ENCODE assay signal across 22 mouse cellular contexts in the genomic region with DNA sequence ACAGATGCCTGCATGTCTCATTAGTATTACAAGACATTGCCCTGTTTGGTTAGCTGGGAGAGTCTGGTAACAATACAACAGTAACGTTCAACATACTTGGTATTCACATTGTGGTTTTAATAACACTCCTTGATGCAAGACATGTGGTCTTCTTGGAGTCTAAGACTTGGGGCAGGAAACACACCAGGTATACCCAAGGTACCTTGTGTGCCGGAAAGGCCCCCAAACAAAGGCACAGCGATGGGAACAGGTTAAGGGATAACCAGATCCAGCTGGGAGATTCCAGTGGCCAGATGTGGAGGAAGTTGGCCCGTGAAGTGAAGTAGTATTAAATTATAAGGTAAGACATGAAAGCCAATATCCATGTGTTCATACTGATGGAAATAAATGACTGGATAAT.
DNase-seq lines count a peak whose midpoint lies in the region; ATAC-seq lines count a peak whose summit lies in the region.
"Had no signal": no experiment of that assay in that cellular context is flagged by ENCODE, and none has a peak within 500 bp of the region (broad histone marks: within the 10 kb centered on the region; RNA-seq: fewer than 3 reads in every experiment).

No protein-coding gene starts in this region.

- H3K27ac ChIP-seq in embryonic facial prominence, embryonic 11.5 days (replicated peaks; ENCODE audit: low read depth, low read length): no peak overlapping the region
- H3K27ac ChIP-seq in limb, embryonic 10.5 days: no peak overlapping the region
- 0 out of 2 replicates have a peak overlapping the region, but pooled peaks have one; percentile 17 for H3K27ac ChIP-seq in limb, embryonic 12.5 days
- H3K27ac ChIP-seq in hindbrain, embryonic 11.5 days (ENCODE audit: low read depth, low read length): no peak overlapping the region
- H3K27ac ChIP-seq: embryonic facial prominence, embryonic 12.5 days; forebrain, embryonic 13.5 days; forebrain, embryonic 15.5 days had no signal

- whole genome bisulfite sequencing in embryonic facial prominence, embryonic 11.5 days: 46% methylated on average over 4 of the region's 4 CpGs
- 68% methylated on average over 4 of the region's 4 CpGs for WGBS in limb, embryonic 10.5 days
- 28% methylated on average over 4 of the region's 4 CpGs for WGBS in limb, embryonic 12.5 days
- 82% methylated on average over 4 of the region's 4 CpGs for WGBS in hindbrain, embryonic 11.5 days

- H3K4me1 ChIP-seq in embryonic facial prominence, embryonic 11.5 days (ENCODE audit: control insufficient read depth, insufficient read depth, low read length): no peaks in the 10 kb centered on the region
- H3K4me1 ChIP-seq in limb, embryonic 10.5 days: 0 out of 2 replicates have a peak, but pooled peaks cover 6% of the 10 kb centered on the region
- 0 out of 2 replicates have a peak, but pooled peaks cover 2% of the 10 kb centered on the region for H3K4me1 ChIP-seq in limb, embryonic 12.5 days (replicated peaks)
- no peaks in the 10 kb centered on the region for H3K4me1 ChIP-seq in hindbrain, embryonic 11.5 days (replicated peaks; ENCODE audit: control insufficient read depth, insufficient read depth, low read length)
- H3K4me1 ChIP-seq: embryonic facial prominence, embryonic 12.5 days; forebrain, embryonic 13.5 days; forebrain, embryonic 15.5 days had no signal

- peak; percentile 61 for DNase-seq in embryonic facial prominence, embryonic 11.5 days (ENCODE audit: low spot score)
- peak; percentile 36 for DNase-seq in limb, embryonic 10.5 days (ENCODE audit: low spot score)
- DNase-seq in ovary, postnatal 10 days (ENCODE audit: low spot score): no peak
- no peak for DNase-seq in hindbrain, embryonic 11.5 days (ENCODE audit: low spot score)
- DNase-seq in B cell, adult 2 months: no peak
- DNase-seq: adrenal gland, adult 8-10 months; adrenal gland, postnatal 14 days; adrenal gland, postnatal 36 days; cerebellum, adult 11-12 months; cerebellum, adult 2 months; cerebellum, adult 9-10 months; cerebellum, postnatal 10 days; cerebellum, postnatal 25 days; forebrain, postnatal 0 days had no signal

- no peak overlapping the region for H3K9ac ChIP-seq in embryonic facial prominence, embryonic 11.5 days (replicated peaks; ENCODE audit: low read length)
- no peak overlapping the region for H3K9ac ChIP-seq in limb, embryonic 12.5 days (replicated peaks)
- no peak overlapping the region for H3K9ac ChIP-seq in hindbrain, embryonic 11.5 days (ENCODE audit: low read depth, low read length)
- H3K9ac ChIP-seq: embryonic facial prominence, embryonic 12.5 days; forebrain, embryonic 13.5 days; forebrain, embryonic 15.5 days; forebrain, postnatal 0 days had no signal

- no peaks in the 10 kb centered on the region for H3K9me3 ChIP-seq in embryonic facial prominence, embryonic 11.5 days (replicated peaks; ENCODE audit: control insufficient read depth, low read length)
- no peaks in the 10 kb centered on the region for H3K9me3 ChIP-seq in limb, embryonic 10.5 days (replicated peaks)
- H3K9me3 ChIP-seq in limb, embryonic 12.5 days: peaks cover 10% of the 10 kb centered on the region; the same call in 1 of the 2 replicates
- H3K9me3 ChIP-seq in hindbrain, embryonic 11.5 days (ENCODE audit: control insufficient read depth, low read length): no peaks in the 10 kb centered on the region
- H3K9me3 ChIP-seq: embryonic facial prominence, embryonic 12.5 days; forebrain, embryonic 13.5 days had no signal

- H3K27me3 ChIP-seq in embryonic facial prominence, embryonic 11.5 days (ENCODE audit: control insufficient read depth, insufficient read depth, low read length): no peaks in the 10 kb centered on the region
- H3K27me3 ChIP-seq in limb, embryonic 10.5 days (ENCODE audit: low read depth, poor library complexity, severe bottlenecking): no peaks in the 10 kb centered on the region
- H3K27me3 ChIP-seq in limb, embryonic 12.5 days: no peaks in the 10 kb centered on the region
- H3K27me3 ChIP-seq in hindbrain, embryonic 11.5 days (ENCODE audit: control insufficient read depth, insufficient read depth, low read length): no peaks in the 10 kb centered on the region
- H3K27me3 ChIP-seq: embryonic facial prominence, embryonic 12.5 days; forebrain, embryonic 13.5 days; forebrain, embryonic 15.5 days had no signal

- H3K4me3 ChIP-seq in embryonic facial prominence, embryonic 11.5 days (ENCODE audit: low read depth, low read length): no peak overlapping the region
- H3K4me3 ChIP-seq in limb, embryonic 10.5 days: no peak overlapping the region
- no peak overlapping the region for H3K4me3 ChIP-seq in limb, embryonic 12.5 days (replicated peaks)
- no peak overlapping the region for H3K4me3 ChIP-seq in hindbrain, embryonic 11.5 days (ENCODE audit: low read depth, low read length)
- H3K4me3 ChIP-seq: embryonic facial prominence, embryonic 12.5 days; forebrain, embryonic 13.5 days; forebrain, embryonic 15.5 days had no signal

- H3K4me2 ChIP-seq in embryonic facial prominence, embryonic 11.5 days (ENCODE audit: low read depth, low read length): no peak overlapping the region
- H3K4me2 ChIP-seq in limb, embryonic 12.5 days: no peak overlapping the region
- no peak overlapping the region for H3K4me2 ChIP-seq in hindbrain, embryonic 11.5 days (replicated peaks; ENCODE audit: low read depth, low read length)
- H3K4me2 ChIP-seq: embryonic facial prominence, embryonic 12.5 days; forebrain, embryonic 13.5 days; forebrain, embryonic 15.5 days had no signal

- ATAC-seq in embryonic facial prominence, embryonic 11.5 days (replicated peaks; ENCODE audit: insufficient number of reproducible peaks, low FRiP score, low TSS enrichment, low read depth): no peak
- ATAC-seq in limb, embryonic 12.5 days (ENCODE audit: insufficient number of reproducible peaks, insufficient read depth, low FRiP score, low TSS enrichment, low read depth): no peak
- ATAC-seq in hindbrain, embryonic 11.5 days (ENCODE audit: low FRiP score): no peak
- ATAC-seq: activated CD4-positive, CD25-positive, alpha-beta regulatory T cell, adult 4 months; CD4-positive, CD25-positive, alpha-beta regulatory T cell, adult 4 months; forebrain, embryonic 13.5 days; forebrain, embryonic 15.5 days; forebrain, postnatal 0 days; Patski had no signal

- no peaks in the 10 kb centered on the region for H3K36me3 ChIP-seq in embryonic facial prominence, embryonic 11.5 days (replicated peaks; ENCODE audit: control insufficient read depth, insufficient read depth, low read depth, low read length)
- no peaks in the 10 kb centered on the region for H3K36me3 ChIP-seq in limb, embryonic 10.5 days
- H3K36me3 ChIP-seq in limb, embryonic 12.5 days: no peaks in the 10 kb centered on the region
- no peaks in the 10 kb centered on the region for H3K36me3 ChIP-seq in hindbrain, embryonic 11.5 days (ENCODE audit: control insufficient read depth, insufficient read depth, low read length)
- H3K36me3 ChIP-seq: embryonic facial prominence, embryonic 12.5 days; forebrain, embryonic 15.5 days; G1E had no signal

Comparison
In these comparisons a context has a peak if more than half of its experiments do, and no peak if none do; other contexts are left out.
1. DNase-seq: peak in embryonic facial prominence, embryonic 11.5 days (single experiment) and limb, embryonic 10.5 days (single experiment); none in ovary, postnatal 10 days (single experiment), hindbrain, embryonic 11.5 days (single experiment) and B cell, adult 2 months (0 of 2).